Mouse (Mus musculus) ovary, adult 10 weeks (tissue): ENCODE data around the gene Dnajc5g. TPM values are rescaled to one million over a fixed set of nuclear protein-coding genes. Genes with fewer than 3 reads are reported as not detected.

Source experiments
- polyA plus RNA-seq: library from polyadenylated mRNA; stranded (reverse); fragments of 350-450 nt; fragmentation: Illumina TruSeq; extraction: RNeasy Lipid Tissue Mini Kit (QIAGEN cat#74804); gene quantifications from one replicate; pipeline ENCODE4 v1.2.3, GENCODE M21; 2014

Gene Dnajc5g
- polyA plus RNA-seq = 0.97 TPM

DNA sequence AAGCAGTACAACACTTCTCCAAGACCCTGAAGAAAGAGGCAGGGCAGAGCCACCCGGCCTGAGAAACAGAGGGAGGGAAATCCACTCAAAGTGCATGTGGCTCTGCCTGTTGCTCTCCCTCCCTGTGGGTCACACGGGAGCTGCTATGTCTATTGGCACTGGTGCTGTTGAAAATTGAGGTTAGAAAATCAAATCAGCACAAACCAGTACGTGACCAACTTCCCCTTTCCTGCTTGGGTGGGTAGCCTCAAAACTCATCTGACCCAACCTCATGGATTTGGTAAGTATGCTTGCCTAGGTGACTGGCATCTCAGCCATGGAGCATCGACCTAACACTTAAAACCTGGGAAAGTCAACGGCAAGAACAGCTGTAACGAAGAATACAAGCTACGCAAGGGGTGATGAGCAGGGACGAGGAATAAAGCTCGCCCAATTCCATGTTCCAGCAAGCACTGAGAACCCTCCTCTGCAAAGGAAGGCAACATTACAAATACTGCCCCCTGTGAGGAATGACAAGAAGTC is at the start of gene Dnajc5g:
TSS of gene Dnajc5g (plus strand) at position 472 of the 522 bp plus-strand sequence.

GRCm38 (mm10) chr5:31108000-31108490 is 2.0 kb downstream of the Dnajc5g start, which contains the start of gene Slc30a3:
Slc30a3 (minus strand) TSS chr5:31108237.

GRCm38 (mm10) chr5:31116354-31116753 is 10.3 kb downstream of the Dnajc5g start, which contains the start of gene Trim54:
Trim54 (plus strand) TSS chr5:31116712.

GRCm38 (mm10) chr5:31138241-31138967 is 32.3 kb downstream of the Dnajc5g start, which contains the start of gene Ucn:
Ucn (minus strand) TSS chr5:31138829.

DNA sequence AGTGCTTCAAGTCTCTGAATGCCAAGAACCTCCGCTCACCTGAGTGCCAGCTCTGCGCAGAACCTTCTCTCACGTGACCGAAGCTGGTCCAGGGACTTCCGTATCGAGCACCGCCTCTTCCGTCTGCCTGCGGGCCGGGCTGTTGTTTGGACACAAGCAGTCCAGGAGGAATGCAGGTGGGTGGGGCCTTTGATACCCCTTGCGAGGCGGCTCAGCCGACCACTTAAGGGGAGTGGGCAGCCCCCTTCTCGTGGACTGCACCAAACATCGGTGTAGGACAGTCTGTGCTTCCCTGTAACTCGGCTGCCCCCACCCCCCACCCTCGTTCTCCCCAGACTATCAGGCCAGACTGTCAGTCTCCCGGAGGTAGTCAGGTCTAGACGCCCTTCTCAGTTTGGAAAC is 48.1 kb downstream of the Dnajc5g start, which contains the start of gene Mpv17:
TSS of gene Mpv17 (minus strand) at position 100 of the 402 bp plus-strand sequence.

Other genes starting within 250 kb of the Dnajc5g start
- gene Tmem214, start 238.3 kb upstream of the Dnajc5g start, polyA plus RNA-seq = 29.0 TPM
- 4.3 TPM for gene Agbl5, start 217.6 kb upstream of the Dnajc5g start, polyA plus RNA-seq
- 209 TPM for gene Ost4, start 198.5 kb upstream of the Dnajc5g start, polyA plus RNA-seq
- not detected for gene Emilin1, start 192.9 kb upstream of the Dnajc5g start, polyA plus RNA-seq
- not detected for gene Khk, start 184.9 kb upstream of the Dnajc5g start, polyA plus RNA-seq
- not detected for gene Cgref1, start 160.7 kb upstream of the Dnajc5g start, polyA plus RNA-seq
- gene Preb, start 145.9 kb upstream of the Dnajc5g start, polyA plus RNA-seq = 11.1 TPM
- gene Tcf23, start 137.6 kb upstream of the Dnajc5g start, polyA plus RNA-seq = 4.5 TPM
- 77.8 TPM for gene Atraid, start 58.0 kb upstream of the Dnajc5g start, polyA plus RNA-seq
- 1.9 TPM for gene Slc5a6, start 57.4 kb upstream of the Dnajc5g start, polyA plus RNA-seq
- gene Cad, start 51.5 kb upstream of the Dnajc5g start, polyA plus RNA-seq = 1.7 TPM
- not detected for gene Slc30a3, start 2.0 kb downstream of the Dnajc5g start, polyA plus RNA-seq
- not detected for gene Trim54, start 10.4 kb downstream of the Dnajc5g start, polyA plus RNA-seq
- gene Ucn, start 32.5 kb downstream of the Dnajc5g start, polyA plus RNA-seq = not detected
- 41.7 TPM for gene Mpv17, start 48.0 kb downstream of the Dnajc5g start, polyA plus RNA-seq
- gene Gm29609, start 73.6 kb downstream of the Dnajc5g start, polyA plus RNA-seq = 0.48 TPM
- 47.4 TPM for gene Gtf3c2, start 73.9 kb downstream of the Dnajc5g start, polyA plus RNA-seq
- gene Snx17, start 86.9 kb downstream of the Dnajc5g start, polyA plus RNA-seq = 57.4 TPM
- gene Eif2b4, start 87.1 kb downstream of the Dnajc5g start, polyA plus RNA-seq = 2.3 TPM
- gene Zfp513, start 96.0 kb downstream of the Dnajc5g start, polyA plus RNA-seq = 1.5 TPM
- gene Ppm1g, start 114.4 kb downstream of the Dnajc5g start, polyA plus RNA-seq = 30.2 TPM
- gene Nrbp1, start 134.6 kb downstream of the Dnajc5g start, polyA plus RNA-seq = 85.1 TPM
- gene Gm9970, start 134.9 kb downstream of the Dnajc5g start, polyA plus RNA-seq = not detected
- not detected for gene Krtcap3, start 145.4 kb downstream of the Dnajc5g start, polyA plus RNA-seq
- gene Ift172, start 184.8 kb downstream of the Dnajc5g start, polyA plus RNA-seq = 18.2 TPM
- 9.6 TPM for gene Fndc4, start 189.8 kb downstream of the Dnajc5g start, polyA plus RNA-seq
- gene Gckr, start 191.2 kb downstream of the Dnajc5g start, polyA plus RNA-seq = 0.43 TPM